Mouse (Mus musculus) embryonic facial prominence, embryonic 11.5 days (tissue): ENCODE measurements around the gene Ermp1. TPM values are rescaled to one million over a fixed set of nuclear protein-coding genes. Genes with fewer than 3 reads are reported as not detected.

ENCODE experiments used
- ATAC-seq: fragments of 200-750 bp; cut with Nextera tagmentation; replicated peaks from 2 replicates; pipeline ENCODE4 v1.8.0; 2017; ENCODE audit warnings: low read depth; ENCODE audit not compliant: insufficient number of reproducible peaks, low FRiP score, low TSS enrichment
- DNase-seq: peaks from one replicate; pipeline ENCODE4 v3.0.0-alpha.2; 2015; ENCODE audit warnings: low spot score
- H3K27ac ChIP-seq: fragments of 300-500 bp; sonication (generic); replicated peaks from 2 replicates; pipeline ENCODE4 v1.5.1; 2014; ENCODE audit warnings: mild to moderate bottlenecking, low read depth, low read length, control low read depth
- H3K27me3 ChIP-seq: fragments of 300-500 bp; sonication (generic); 2 replicates; pipeline ENCODE4 v1.6.1; 2014; ENCODE audit warnings: mild to moderate bottlenecking, low read length, moderate library complexity, mixed read lengths; ENCODE audit not compliant: control insufficient read depth, insufficient read depth
- H3K36me3 ChIP-seq: fragments of 300-500 bp; sonication (generic); replicated peaks from 2 replicates; pipeline ENCODE4 v1.6.1; 2014; ENCODE audit warnings: low read depth, mild to moderate bottlenecking, low read length, moderate library complexity, mixed read lengths; ENCODE audit not compliant: control insufficient read depth, insufficient read depth
- H3K4me1 ChIP-seq: fragments of 300-500 bp; sonication (generic); 2 replicates; pipeline ENCODE4 v1.6.1; 2014; ENCODE audit warnings: low read length, mixed read lengths; ENCODE audit not compliant: control insufficient read depth, insufficient read depth
- H3K4me2 ChIP-seq: fragments of 300-500 bp; sonication (generic); 2 replicates; pipeline ENCODE4 v1.6.1; 2014; ENCODE audit warnings: low read depth, mild to moderate bottlenecking, control low read depth, low read length, moderate library complexity
- H3K4me3 ChIP-seq: fragments of 300-500 bp; sonication (generic); 2 replicates; pipeline ENCODE4 v1.5.1; 2014; ENCODE audit warnings: low read depth, low read length, control low read depth
- H3K9ac ChIP-seq: fragments of 300-500 bp; sonication (generic); replicated peaks from 2 replicates; pipeline ENCODE4 v1.6.1; 2014; ENCODE audit warnings: mild to moderate bottlenecking, control low read depth, low read length
- H3K9me3 ChIP-seq: fragments of 300-500 bp; sonication (generic); replicated peaks from 2 replicates; pipeline ENCODE4 v1.6.1; 2016; ENCODE audit warnings: mild to moderate bottlenecking, low read length, inconsistent platforms, mixed read lengths; ENCODE audit not compliant: control insufficient read depth
- WGBS: fragments of 180-500 bp; shearing (Covaris S2); extraction: QIAGEN DNeasy Blood & Tissue Kit; methylation state at CpG from one replicate; pipeline ENCODE4 v1.1.7; 2014; 5-methylcytosine and 5-hydroxymethylcytosine counted together
- polyA plus RNA-seq: library from polyadenylated mRNA; unstranded; fragments of >200 nt; fragmentation: Nextera tagmentation; extraction: Ambion mirVana; gene quantifications from 2 replicates; pipeline ENCODE4 v1.2.1, GENCODE M21; 2014

Ermp1 gene
- polyA plus RNA-seq, 1 experiment from 2014 or later = 16.8 TPM

GRCm38 (mm10) chr19:29657558-29657957 is 9.3 kb upstream of the Ermp1 start:
- Histone ChIP-seq H3K9ac (no peak overlapping the region), H3K4me1 (no peaks in the 10 kb centered on the region), H3K27me3 (no peaks in the 10 kb centered on the region), H3K4me3 (no peak overlapping the region), H3K36me3 (no peaks in the 10 kb centered on the region), H3K4me2 (no peak overlapping the region), H3K27ac (no peak overlapping the region), H3K9me3 (no peaks in the 10 kb centered on the region)
- ATAC-seq = no peak
- 85% methylated on average over 2 of the region's 2 CpGs for WGBS
- DNase-seq = no peak

- peak; percentile 18 for DNase-seq
- no peaks in the 10 kb centered on the region for H3K4me1 ChIP-seq
Measured at GRCm38 (mm10) chr19:29657033-29657432, 8.8 kb upstream of the Ermp1 start.

GRCm38 (mm10) chr19:29656620-29657019 is 8.4 kb upstream of the Ermp1 start:
- no peak overlapping the region for H3K4me3 ChIP-seq
- H3K27ac ChIP-seq = no peak overlapping the region
- no peak for DNase-seq
- no peaks in the 10 kb centered on the region for H3K4me1 ChIP-seq
- no peak overlapping the region for H3K9ac ChIP-seq
- H3K27me3 ChIP-seq = no peaks in the 10 kb centered on the region
- H3K4me2 ChIP-seq = no peak overlapping the region
- ATAC-seq = no peak
- WGBS = 79% methylated on average over 5 of the region's 5 CpGs
- no peaks in the 10 kb centered on the region for H3K9me3 ChIP-seq
- no peaks in the 10 kb centered on the region for H3K36me3 ChIP-seq

More at GRCm38 (mm10) chr19:29657033-29657432, 8.8 kb upstream of the Ermp1 start:
- no peak overlapping the region for H3K4me2 ChIP-seq
- no peaks in the 10 kb centered on the region for H3K9me3 ChIP-seq
- H3K27ac ChIP-seq = no peak overlapping the region
- WGBS = 56% methylated on average over 3 of the region's 3 CpGs
- ATAC-seq = no peak
- H3K9ac ChIP-seq = no peak overlapping the region
- no peak overlapping the region for H3K4me3 ChIP-seq
- H3K27me3 ChIP-seq = no peaks in the 10 kb centered on the region
- H3K36me3 ChIP-seq = no peaks in the 10 kb centered on the region

GRCm38 (mm10) chr19:29656029-29656428 is 7.8 kb upstream of the Ermp1 start:
- H3K4me1 ChIP-seq = no peaks in the 10 kb centered on the region
- no peak overlapping the region for H3K27ac ChIP-seq
- H3K4me2 ChIP-seq = no peak overlapping the region
- no peak overlapping the region for H3K4me3 ChIP-seq
- DNase-seq = no peak
- H3K27me3 ChIP-seq = no peaks in the 10 kb centered on the region
- WGBS = 68% methylated on average over 4 of the region's 4 CpGs
- no peaks in the 10 kb centered on the region for H3K36me3 ChIP-seq
- no peak overlapping the region for H3K9ac ChIP-seq
- ATAC-seq = no peak
- H3K9me3 ChIP-seq = no peaks in the 10 kb centered on the region

GRCm38 (mm10) chr19:29655148-29655547 is 6.9 kb upstream of the Ermp1 start:
- Histone ChIP-seq H3K27me3 (no peaks in the 10 kb centered on the region), H3K9ac (no peak overlapping the region), H3K36me3 (no peaks in the 10 kb centered on the region), H3K27ac (no peak overlapping the region), H3K4me2 (no peak overlapping the region), H3K9me3 (no peaks in the 10 kb centered on the region), H3K4me3 (no peak overlapping the region), H3K4me1 (no peaks in the 10 kb centered on the region)
- WGBS = 54% methylated on average over 6 of the region's 6 CpGs
- ATAC-seq = no peak
- DNase-seq = no peak

- no peaks in the 10 kb centered on the region for H3K27me3 ChIP-seq
- no peak overlapping the region for H3K27ac ChIP-seq
- H3K9ac ChIP-seq = no peak overlapping the region
- no peak overlapping the region for H3K4me2 ChIP-seq
- no peaks in the 10 kb centered on the region for H3K9me3 ChIP-seq
- no peak for DNase-seq
- H3K36me3 ChIP-seq = no peaks in the 10 kb centered on the region
- ATAC-seq = no peak
- H3K4me3 ChIP-seq = no peak overlapping the region
- no peaks in the 10 kb centered on the region for H3K4me1 ChIP-seq
- WGBS = 81% methylated on average over 9 of the region's 9 CpGs
Measured at GRCm38 (mm10) chr19:29653768-29654265, 5.6 kb upstream of the Ermp1 start.

GRCm38 (mm10) chr19:29649683-29650082 is 1.5 kb upstream of the Ermp1 start:
- H3K36me3 ChIP-seq = no peaks in the 10 kb centered on the region
- H3K27ac ChIP-seq = no peak overlapping the region
- no peak for ATAC-seq
- H3K4me1 ChIP-seq = no peaks in the 10 kb centered on the region
- H3K9ac ChIP-seq = no peak overlapping the region
- no peaks in the 10 kb centered on the region for H3K27me3 ChIP-seq
- H3K4me3 ChIP-seq = no peak overlapping the region
- 76% methylated on average over 1 of the region's 1 CpGs for WGBS
- H3K9me3 ChIP-seq = no peaks in the 10 kb centered on the region
- DNase-seq = no peak
- no peak overlapping the region for H3K4me2 ChIP-seq

GRCm38 (mm10) chr19:29648550-29648914 is 317 bp upstream of the Ermp1 start:
- H3K27me3 ChIP-seq = no peaks in the 10 kb centered on the region
- H3K4me3 ChIP-seq = peak overlapping the region; percentile 82
- no peak overlapping the region for H3K4me2 ChIP-seq
- H3K4me1 ChIP-seq = no peaks in the 10 kb centered on the region
- WGBS = 28% methylated on average over 4 of the region's 4 CpGs
- no peak overlapping the region; the same call in 1 of the 2 replicates for H3K9ac ChIP-seq
- no peaks in the 10 kb centered on the region for H3K9me3 ChIP-seq
- DNase-seq (no peak), ATAC-seq (no peak)
- no peak overlapping the region for H3K27ac ChIP-seq
- H3K36me3 ChIP-seq = no peaks in the 10 kb centered on the region
